Mouse (Mus musculus) forebrain, embryonic 12.5 days (tissue): ENCODE measurements around the gene Serinc3. TPM values are rescaled to one million over a fixed set of nuclear protein-coding genes. Genes with fewer than 3 reads are reported as not detected.
"Not testable (repeated sequence)": the region's sequence is repeated elsewhere in the genome, so short reads cannot be mapped to it uniquely, and the experiment has no call there.

Experiments used
- ATAC-seq: fragments of 200-750 bp; cut with Nextera tagmentation; 2 replicates; pipeline ENCODE4 v1.8.0; 2017; ENCODE audit warnings: moderate TSS enrichment; ENCODE audit not compliant: low FRiP score
- H3K27ac ChIP-seq: fragments of 300-500 bp; sonication (generic); 2 replicates; pipeline ENCODE4 v1.5.1; 2016; ENCODE audit warnings: mild to moderate bottlenecking
- H3K27me3 ChIP-seq: fragments of 300-500 bp; sonication (generic); 2 replicates; pipeline ENCODE4 v1.6.1; 2016; ENCODE audit warnings: mild to moderate bottlenecking
- H3K36me3 ChIP-seq: fragments of 300-500 bp; sonication (generic); replicated peaks from 2 replicates; pipeline ENCODE4 v1.6.1; 2016; ENCODE audit warnings: mild to moderate bottlenecking
- H3K4me1 ChIP-seq: fragments of 300-500 bp; sonication (generic); 2 replicates; pipeline ENCODE4 v1.6.1; 2016
- H3K4me2 ChIP-seq: fragments of 300-500 bp; sonication (generic); 2 replicates; pipeline ENCODE4 v1.6.1; 2016; ENCODE audit warnings: mild to moderate bottlenecking, moderate library complexity
- H3K4me3 ChIP-seq: fragments of 300-500 bp; sonication (generic); replicated peaks from 2 replicates; pipeline ENCODE4 v1.5.1; 2016; ENCODE audit warnings: mild to moderate bottlenecking
- H3K9ac ChIP-seq: fragments of 300-500 bp; sonication (generic); 2 replicates; pipeline ENCODE4 v1.6.1; 2016; ENCODE audit warnings: mild to moderate bottlenecking
- H3K9me3 ChIP-seq: fragments of 300-500 bp; sonication (generic); 2 replicates; pipeline ENCODE4 v1.6.1; 2016
- WGBS: fragments of 180-500 bp; shearing (Covaris S2); methylation state at CpG from one replicate; pipeline ENCODE4 v1.1.7; 2016; 5-methylcytosine and 5-hydroxymethylcytosine counted together
- polyA plus RNA-seq: library from polyadenylated mRNA; unstranded; fragments of >200 nt; fragmentation: Nextera tagmentation; extraction: Ambion mirVana; gene quantifications from 2 replicates; pipeline ENCODE4 v1.2.1, GENCODE M21; 2016

Serinc3 gene
- polyA plus RNA-seq, 1 experiment from 2014 or later = 32.1 TPM

- Histone ChIP-seq H3K9ac (no peak overlapping the region), H3K4me1 (peaks cover 23% of the 10 kb centered on the region), H3K4me2 (no peak overlapping the region), H3K9me3 (no peaks in the 10 kb centered on the region), H3K4me3 (no peak overlapping the region), H3K36me3 (no peaks in the 10 kb centered on the region), H3K27me3 (no peaks in the 10 kb centered on the region), H3K27ac (no peak overlapping the region)
- 89% methylated on average over 3 of the region's 3 CpGs for WGBS
- no peak for ATAC-seq
Measured at GRCm38 (mm10) chr2:163641681-163642080, 3.2 kb downstream of the Serinc3 start.

GRCm38 (mm10) chr2:163640493-163640892 lies 4.4 kb downstream of the Serinc3 start:
- Histone ChIP-seq H3K27ac (no peak overlapping the region), H3K4me1 (peaks cover 23% of the 10 kb centered on the region), H3K4me3 (no peak overlapping the region), H3K36me3 (peaks cover 4% of the 10 kb centered on the region; the same call in 1 of the 2 replicates), H3K9ac (no peak overlapping the region), H3K27me3 (no peaks in the 10 kb centered on the region), H3K9me3 (no peaks in the 10 kb centered on the region), H3K4me2 (no peak overlapping the region)
- 72% methylated on average over 3 of the region's 3 CpGs for WGBS
- no peak for ATAC-seq

GRCm38 (mm10) chr2:163637655-163638266 lies 7.2 kb downstream of the Serinc3 start:
- Histone ChIP-seq H3K4me1 (peaks cover 9% of the 10 kb centered on the region; the same call in 1 of the 2 replicates), H3K9ac (no peak overlapping the region), H3K27ac (no peak overlapping the region), H3K27me3 (no peaks in the 10 kb centered on the region), H3K4me3 (no peak overlapping the region), H3K4me2 (no peak overlapping the region), H3K9me3 (no peaks in the 10 kb centered on the region), H3K36me3 (peaks cover 23% of the 10 kb centered on the region)
- no peak for ATAC-seq
- WGBS = 78% methylated on average over 5 of the region's 5 CpGs

- no peak overlapping the region for H3K27ac ChIP-seq
- H3K9ac ChIP-seq = no peak overlapping the region
- H3K27me3 ChIP-seq = no peaks in the 10 kb centered on the region
- ATAC-seq = no peak
- no peak overlapping the region for H3K4me2 ChIP-seq
- peaks cover 6% of the 10 kb centered on the region; the same call in 1 of the 2 replicates for H3K4me1 ChIP-seq
- H3K4me3 ChIP-seq = no peak overlapping the region
- no peaks in the 10 kb centered on the region for H3K9me3 ChIP-seq
- 92% methylated on average over 2 of the region's 2 CpGs for WGBS
- peaks cover 40% of the 10 kb centered on the region for H3K36me3 ChIP-seq
Measured at GRCm38 (mm10) chr2:163636057-163636456, 8.9 kb downstream of the Serinc3 start.

- no peak for ATAC-seq
- H3K4me1 ChIP-seq = no peaks in the 10 kb centered on the region
- H3K27me3 ChIP-seq = no peaks in the 10 kb centered on the region
- H3K4me3 ChIP-seq = no peak overlapping the region
- no peaks in the 10 kb centered on the region for H3K9me3 ChIP-seq
- WGBS = 89% methylated on average over 2 of the region's 2 CpGs
- H3K36me3 ChIP-seq = peaks cover 55% of the 10 kb centered on the region
- H3K27ac ChIP-seq = no peak overlapping the region
- no peak overlapping the region for H3K4me2 ChIP-seq
- H3K9ac ChIP-seq = no peak overlapping the region
Measured at GRCm38 (mm10) chr2:163634211-163634610, 10.7 kb downstream of the Serinc3 start.

- H3K4me3 ChIP-seq = no peak overlapping the region
- peaks cover 79% of the 10 kb centered on the region for H3K36me3 ChIP-seq
- no peak overlapping the region for H3K9ac ChIP-seq
- no peaks in the 10 kb centered on the region for H3K27me3 ChIP-seq
- H3K27ac ChIP-seq = no peak overlapping the region
- no peaks in the 10 kb centered on the region for H3K9me3 ChIP-seq
- ATAC-seq = no peak
- 96% methylated on average over 2 of the region's 2 CpGs for WGBS
- no peaks in the 10 kb centered on the region for H3K4me1 ChIP-seq
- H3K4me2 ChIP-seq = no peak overlapping the region
Measured at GRCm38 (mm10) chr2:163631715-163632114, 13.2 kb downstream of the Serinc3 start.

GRCm38 (mm10) chr2:163631223-163631622 lies 13.7 kb downstream of the Serinc3 start:
- Histone ChIP-seq H3K4me1 (no peaks in the 10 kb centered on the region), H3K4me3 (no peak overlapping the region), H3K9ac (no peak overlapping the region), H3K9me3 (no peaks in the 10 kb centered on the region), H3K27me3 (no peaks in the 10 kb centered on the region), H3K27ac (no peak overlapping the region), H3K4me2 (no peak overlapping the region), H3K36me3 (peaks cover 82% of the 10 kb centered on the region)
- ATAC-seq = no peak
- WGBS = 95% methylated on average over 4 of the region's 4 CpGs

- not testable (repeated sequence) for H3K4me3 ChIP-seq, H3K27ac ChIP-seq, ATAC-seq, H3K9me3 ChIP-seq, H3K9ac ChIP-seq, H3K4me1 ChIP-seq, H3K27me3 ChIP-seq, H3K4me2 ChIP-seq
- peaks cover 79% of the 10 kb centered on the region for H3K36me3 ChIP-seq
- 90% methylated on average over 3 of the region's 3 CpGs for WGBS
Measured at GRCm38 (mm10) chr2:163621401-163621800, 23.5 kb downstream of the Serinc3 start.

- Histone ChIP-seq H3K4me3 (no peak overlapping the region), H3K27me3 (no peaks in the 10 kb centered on the region), H3K9ac (no peak overlapping the region), H3K27ac (no peak overlapping the region), H3K9me3 (no peaks in the 10 kb centered on the region), H3K36me3 (peaks cover 79% of the 10 kb centered on the region), H3K4me2 (no peak overlapping the region), H3K4me1 (no peaks in the 10 kb centered on the region)
- ATAC-seq = no peak
- 90% methylated on average over 8 of the region's 8 CpGs for WGBS
Measured at GRCm38 (mm10) chr2:163620451-163620850, 24.5 kb downstream of the Serinc3 start.

- H3K9ac ChIP-seq = no peak overlapping the region
- 93% methylated on average over 4 of the region's 4 CpGs for WGBS
- H3K27me3 ChIP-seq = no peaks in the 10 kb centered on the region
- no peak overlapping the region for H3K4me2 ChIP-seq
- H3K36me3 ChIP-seq = peaks cover 79% of the 10 kb centered on the region
- H3K4me3 ChIP-seq = no peak overlapping the region
- H3K27ac ChIP-seq = no peak overlapping the region
- no peaks in the 10 kb centered on the region for H3K9me3 ChIP-seq
- no peak for ATAC-seq
- H3K4me1 ChIP-seq = no peaks in the 10 kb centered on the region
Measured at GRCm38 (mm10) chr2:163617874-163618273, 27.1 kb downstream of the Serinc3 start.

- no peaks in the 10 kb centered on the region for H3K27me3 ChIP-seq
- no peaks in the 10 kb centered on the region for H3K9me3 ChIP-seq
- no peak overlapping the region for H3K9ac ChIP-seq
- peaks cover 74% of the 10 kb centered on the region for H3K36me3 ChIP-seq
- no peaks in the 10 kb centered on the region for H3K4me1 ChIP-seq
- no peak overlapping the region for H3K4me2 ChIP-seq
- H3K4me3 ChIP-seq = no peak overlapping the region
- no peak for ATAC-seq
- no peak overlapping the region for H3K27ac ChIP-seq
- WGBS = 79% methylated on average over 3 of the region's 3 CpGs
Measured at GRCm38 (mm10) chr2:163617232-163617863, 27.6 kb downstream of the Serinc3 start.

GRCm38 (mm10) chr2:163616652-163617227 lies 28.2 kb downstream of the Serinc3 start:
- H3K4me3 ChIP-seq = no peak overlapping the region
- no peak overlapping the region for H3K4me2 ChIP-seq
- H3K4me1 ChIP-seq = no peaks in the 10 kb centered on the region
- ATAC-seq = no peak
- H3K27me3 ChIP-seq = no peaks in the 10 kb centered on the region
- H3K36me3 ChIP-seq = peaks cover 76% of the 10 kb centered on the region
- no peak overlapping the region for H3K9ac ChIP-seq
- no peaks in the 10 kb centered on the region for H3K9me3 ChIP-seq
- WGBS = 83% methylated on average over 3 of the region's 3 CpGs
- no peak overlapping the region for H3K27ac ChIP-seq
